Mouse (Mus musculus) G1E (cell line): ENCODE measurements around the gene Gm525.

Source experiments
- CTCF ChIP-seq: IDR thresholded peaks from 2 replicates; pipeline ENCODE4 v1.5.1; 2012; ENCODE audit warnings: low read depth, low read length, inconsistent platforms, mixed read lengths
- POLR2AphosphoS5 ChIP-seq: IDR thresholded peaks from 2 replicates; pipeline ENCODE4 v1.6.1; 2012; ENCODE audit warnings: low read depth, low read length, inconsistent platforms; ENCODE audit not compliant: insufficient replicate concordance
- TAL1 ChIP-seq: conservative IDR thresholded peaks from 2 replicates; pipeline ENCODE4 v1.6.1; 2012; ENCODE audit warnings: low read depth, low read length, inconsistent platforms, mixed read lengths

GRCm38 (mm10) chr11:89043046-89043445 lies 30.6 kb upstream of the Gm525 start:
- TF ChIP-seq CTCF (no peak), TAL1 (no peak), POLR2AphosphoS5 (no peak)
